Mouse (Mus musculus) forebrain, postnatal 0 days (tissue): ENCODE results near the gene Tcf23. TPM values are rescaled to one million over a fixed set of nuclear protein-coding genes. Genes with fewer than 3 reads are reported as not detected.
"Not testable (repeated sequence)": the region's sequence is repeated elsewhere in the genome, so short reads cannot be mapped to it uniquely, and the experiment has no call there.

Experiments
- ATAC-seq: fragments of 200-750 bp; cut with Nextera tagmentation; 2 replicates; pipeline ENCODE4 v1.8.0; 2017; ENCODE audit warnings: mild to moderate bottlenecking, moderate library complexity
- DNase-seq: peaks from one replicate; pipeline ENCODE4 v3.0.0-alpha.2; 2015
- H3K27ac ChIP-seq: fragments of 300-500 bp; sonication (generic); 2 replicates; pipeline ENCODE4 v1.5.1; 2014; ENCODE audit warnings: low read depth, mild to moderate bottlenecking, antibody characterized with exemption, low read length, moderate library complexity, mixed read lengths
- H3K27me3 ChIP-seq: fragments of 300-500 bp; sonication (generic); 2 replicates; pipeline ENCODE4 v1.6.1; 2014; ENCODE audit warnings: mild to moderate bottlenecking, low read length, mixed read lengths; ENCODE audit not compliant: insufficient read depth
- H3K36me3 ChIP-seq: fragments of 300-500 bp; sonication (generic); 2 replicates; pipeline ENCODE4 v1.6.1; 2014; ENCODE audit warnings: mild to moderate bottlenecking, moderate library complexity; ENCODE audit not compliant: insufficient read depth
- H3K4me1 ChIP-seq: fragments of 300-500 bp; sonication (generic); 2 replicates; pipeline ENCODE4 v1.6.1; 2014; ENCODE audit warnings: antibody characterized with exemption; ENCODE audit not compliant: insufficient read depth
- H3K4me2 ChIP-seq: fragments of 300-500 bp; sonication (generic); 2 replicates; pipeline ENCODE4 v1.6.1; 2014; ENCODE audit warnings: low read depth, mild to moderate bottlenecking, moderate library complexity
- H3K4me3 ChIP-seq: fragments of 300-500 bp; sonication (generic); 2 replicates; pipeline ENCODE4 v1.5.1; 2014; ENCODE audit warnings: low read depth, low read length, mixed read lengths
- H3K9ac ChIP-seq: fragments of 300-500 bp; sonication (generic); 2 replicates; pipeline ENCODE4 v1.6.1; 2014; ENCODE audit warnings: mild to moderate bottlenecking
- H3K9me3 ChIP-seq: fragments of 300-500 bp; sonication (generic); 2 replicates; pipeline ENCODE4 v1.6.1; 2016; ENCODE audit warnings: low read length
- CTCF ChIP-seq: sonication (generic); IDR thresholded peaks from 2 replicates; pipeline ENCODE4 v1.5.1; 2016; ENCODE audit warnings: antibody characterized with exemption, control low read depth, low read depth
- WGBS: fragments of 180-500 bp; shearing (Covaris S2); extraction: QIAGEN DNeasy Blood & Tissue Kit; methylation state at CpG from one replicate; pipeline ENCODE4 v1.1.7; 2014; 5-methylcytosine and 5-hydroxymethylcytosine counted together
- polyA plus RNA-seq: library from polyadenylated mRNA; unstranded; fragments of >200 nt; fragmentation: Nextera tagmentation; extraction: Ambion mirVana; gene quantifications from 2 replicates; pipeline ENCODE4 v1.2.1, GENCODE M21; 2015
- total RNA-seq: library from RNA; depleted of rRNA; stranded (reverse); fragments of >200 nt; gene quantifications from 2 replicates; pipeline ENCODE4 v1.2.3, GENCODE M21; 2014; rRNA removed

The Tcf23 gene
- total and polyA plus RNA-seq, 2 experiments from 2014 or later, result not detected

DNA sequence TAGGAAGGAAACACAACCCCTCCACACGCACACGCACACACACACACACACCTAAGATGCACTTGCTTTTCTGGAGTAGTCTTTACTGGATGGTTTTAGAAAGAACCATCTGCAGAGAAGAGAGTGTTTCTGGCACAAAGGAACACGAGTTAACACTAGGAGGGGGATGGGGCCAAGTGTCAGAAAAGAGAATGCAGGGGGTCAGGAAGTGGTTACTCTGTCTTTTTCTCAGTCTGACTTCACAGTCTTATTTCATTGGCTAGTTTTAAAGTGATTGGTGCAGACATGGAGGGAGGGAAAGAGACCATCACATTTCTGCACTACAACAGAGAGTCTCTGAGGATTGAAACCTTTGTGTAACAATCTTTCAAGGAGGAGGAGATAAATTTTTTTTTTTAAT lies 44.3 kb downstream of the Tcf23 start:
- WGBS, result 71% methylated on average over 3 of the region's 3 CpGs
- TF ChIP-seq CTCF, result no peak

DNA sequence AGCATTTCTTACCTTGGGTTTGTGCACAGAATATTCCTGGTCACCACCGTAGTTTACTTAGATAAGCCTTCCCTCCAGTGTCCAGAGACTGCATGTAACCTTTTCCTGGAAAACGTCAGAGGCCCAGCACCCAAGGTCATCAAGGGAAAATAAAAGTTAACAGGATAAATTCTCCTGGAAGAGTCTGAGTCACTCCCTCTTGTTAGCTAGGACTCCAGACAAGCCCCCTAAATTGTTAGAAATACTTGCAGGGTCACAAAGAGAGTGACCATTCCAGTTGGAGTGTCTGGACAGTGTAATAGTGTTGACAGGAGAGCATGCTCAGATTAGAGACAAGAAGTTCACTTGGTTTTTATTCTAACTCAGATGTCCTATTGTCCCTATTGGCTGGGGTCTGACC lies 47.5 kb downstream of the Tcf23 start:
- Histone ChIP-seq H3K4me1 (no peaks in the 10 kb centered on the region), H3K36me3 (no peaks in the 10 kb centered on the region), H3K9me3 (no peaks in the 10 kb centered on the region), H3K4me3 (no peak overlapping the region), H3K27me3 (no peaks in the 10 kb centered on the region), H3K9ac (no peak overlapping the region), H3K27ac (no peak overlapping the region), H3K4me2 (no peak overlapping the region)
- 81% methylated on average over 2 of the region's 2 CpGs for WGBS
- no peak for DNase-seq
- no peak for ATAC-seq
- no peak for TF ChIP-seq CTCF

More for the DNA sequence above, 44.3 kb downstream of the Tcf23 start:
- Histone ChIP-seq H3K27ac (no peak overlapping the region), H3K27me3 (no peaks in the 10 kb centered on the region), H3K9me3 (no peaks in the 10 kb centered on the region), H3K4me1 (no peaks in the 10 kb centered on the region), H3K36me3 (no peaks in the 10 kb centered on the region), H3K9ac (no peak overlapping the region), H3K4me3 (no peak overlapping the region), H3K4me2 (no peak overlapping the region)
- ATAC-seq, result no peak
- DNase-seq, result no peak

DNA sequence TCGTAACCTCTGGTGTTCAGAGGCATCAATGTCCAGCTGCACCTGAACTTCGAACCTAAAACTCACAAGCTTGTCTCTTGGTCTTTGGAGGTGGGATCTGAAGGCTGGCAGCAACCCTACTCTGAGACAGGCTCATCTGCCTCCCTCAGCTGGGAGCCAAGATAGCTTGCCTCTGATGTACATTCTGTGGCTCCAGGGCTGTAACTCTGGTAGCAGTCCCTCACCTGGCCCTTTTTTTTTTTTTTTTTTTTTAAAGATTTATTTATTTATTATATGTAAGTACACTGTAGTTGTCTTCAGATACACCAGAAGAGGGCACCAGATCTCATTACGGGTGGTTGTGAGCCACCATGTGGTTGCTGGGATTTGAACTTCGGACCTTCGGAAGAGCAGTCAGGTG lies 53.3 kb downstream of the Tcf23 start:
- not testable (repeated sequence) for DNase-seq, H3K9me3 ChIP-seq, H3K36me3 ChIP-seq, H3K4me3 ChIP-seq, H3K27me3 ChIP-seq, H3K9ac ChIP-seq, H3K27ac ChIP-seq, H3K4me1 ChIP-seq, ATAC-seq, H3K4me2 ChIP-seq
- WGBS, result 90% methylated on average over 4 of the region's 5 CpGs

DNA sequence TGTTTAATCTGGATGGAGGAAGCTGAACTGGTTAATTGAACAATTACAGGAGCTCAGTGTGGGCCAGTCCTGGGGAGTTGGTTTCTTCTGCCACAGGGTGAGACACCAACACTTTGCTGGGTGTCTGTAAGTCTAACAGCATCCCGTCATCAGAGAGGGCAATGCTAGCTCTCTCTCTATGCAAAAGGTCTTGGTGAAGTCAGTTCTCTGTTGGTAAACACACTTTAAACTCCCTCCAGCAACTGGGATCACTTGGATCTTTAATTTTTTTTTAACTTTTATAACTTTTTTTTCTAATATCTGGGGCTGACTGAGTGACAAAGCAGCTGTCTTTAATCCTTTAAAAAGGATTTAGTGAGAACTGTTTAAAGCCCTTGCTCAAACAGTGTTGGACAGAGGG lies 54.2 kb downstream of the Tcf23 start:
- H3K27ac ChIP-seq, result no peak overlapping the region
- DNase-seq (no peak), ATAC-seq (no peak)
- no peaks in the 10 kb centered on the region for H3K27me3 ChIP-seq
- TF ChIP-seq CTCF, result no peak
- WGBS, result 30% methylated on average over 1 of the region's 1 CpGs
- no peaks in the 10 kb centered on the region for H3K36me3 ChIP-seq
- no peaks in the 10 kb centered on the region for H3K4me1 ChIP-seq
- no peak overlapping the region for H3K4me2 ChIP-seq
- H3K9me3 ChIP-seq, result no peaks in the 10 kb centered on the region
- H3K9ac ChIP-seq, result no peak overlapping the region
- no peak overlapping the region for H3K4me3 ChIP-seq

DNA sequence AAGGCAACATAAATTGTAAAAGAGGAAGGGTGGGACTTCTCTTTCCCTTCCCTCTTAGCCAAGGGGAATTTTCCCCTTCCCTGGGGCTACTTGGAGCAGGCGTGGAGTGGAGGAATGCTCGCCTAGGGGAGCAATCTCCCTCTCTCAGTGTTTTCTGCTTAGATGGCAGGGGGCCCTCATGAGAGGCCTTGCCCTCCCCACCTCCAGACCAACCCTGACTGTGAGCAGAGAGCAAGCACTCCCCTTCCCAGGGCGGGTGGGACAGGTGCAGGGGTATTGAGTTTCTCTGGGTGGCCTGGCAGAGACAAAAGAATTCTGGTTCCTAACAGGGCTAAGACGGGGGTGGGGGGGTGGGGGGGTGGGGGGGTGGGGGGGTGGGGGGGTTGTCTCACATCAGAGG lies 54.8 kb downstream of the Tcf23 start:
- 1% methylated on average over 4 of the region's 4 CpGs for WGBS
- H3K27ac ChIP-seq, result no peak overlapping the region
- H3K4me1 ChIP-seq, result no peaks in the 10 kb centered on the region
- no peak for DNase-seq
- no peak overlapping the region for H3K4me3 ChIP-seq
- H3K9ac ChIP-seq, result no peak overlapping the region
- TF ChIP-seq CTCF, result no peak
- H3K9me3 ChIP-seq, result no peaks in the 10 kb centered on the region
- H3K4me2 ChIP-seq, result no peak overlapping the region
- no peaks in the 10 kb centered on the region for H3K36me3 ChIP-seq
- H3K27me3 ChIP-seq, result no peaks in the 10 kb centered on the region
- ATAC-seq, result no peak

DNA sequence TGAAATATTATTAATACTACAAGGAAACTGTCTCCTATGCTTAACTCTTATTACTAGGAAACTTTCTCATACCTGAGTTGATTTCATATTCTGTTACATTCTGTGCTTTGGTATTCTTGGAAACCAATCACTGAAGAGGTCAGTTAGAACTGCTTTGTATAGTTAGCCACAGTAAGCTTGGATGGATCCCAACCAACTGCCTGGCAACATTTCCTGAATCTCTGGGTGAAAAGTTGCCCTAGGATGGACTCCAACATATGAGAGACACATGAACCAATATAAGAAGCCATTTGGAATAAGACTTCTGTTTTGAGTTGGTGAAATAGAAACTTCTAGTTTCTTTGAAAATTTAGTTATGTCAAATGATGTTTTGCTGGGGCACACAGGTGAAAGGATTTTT lies 56.2 kb downstream of the Tcf23 start:
- H3K4me2 ChIP-seq, result no peak overlapping the region
- H3K9me3 ChIP-seq, result no peaks in the 10 kb centered on the region
- no peak for TF ChIP-seq CTCF
- ATAC-seq (no peak), DNase-seq (no peak)
- no peaks in the 10 kb centered on the region for H3K27me3 ChIP-seq
- H3K4me3 ChIP-seq, result no peak overlapping the region
- H3K36me3 ChIP-seq, result no peaks in the 10 kb centered on the region
- H3K4me1 ChIP-seq, result no peaks in the 10 kb centered on the region
- H3K9ac ChIP-seq, result no peak overlapping the region
- H3K27ac ChIP-seq, result no peak overlapping the region

Other genes starting within 250 kb of the Tcf23 start
- gene Mapre3, start 154.0 kb upstream of the Tcf23 start, total RNA-seq, result 48.2 and 55.0 TPM in 2 replicates
- 113 and 141 TPM in 2 replicates for gene Mapre3, start 154.0 kb upstream of the Tcf23 start, polyA plus RNA-seq
- 51.2 and 61.4 TPM in 2 replicates for gene Tmem214, start 100.7 kb upstream of the Tcf23 start, total RNA-seq
- gene Tmem214, start 100.7 kb upstream of the Tcf23 start, polyA plus RNA-seq, result 41.7 and 49.2 TPM in 2 replicates
- gene Agbl5, start 80.0 kb upstream of the Tcf23 start, total RNA-seq, result 36.6 and 52.2 TPM in 2 replicates
- 15.3 and 21.5 TPM in 2 replicates for gene Agbl5, start 80.0 kb upstream of the Tcf23 start, polyA plus RNA-seq
- 116 and 130 TPM in 2 replicates for gene Ost4, start 60.9 kb upstream of the Tcf23 start, total RNA-seq
- 190 and 236 TPM in 2 replicates for gene Ost4, start 60.9 kb upstream of the Tcf23 start, polyA plus RNA-seq
- 10.0 and 11.3 TPM in 2 replicates for gene Emilin1, start 55.3 kb upstream of the Tcf23 start, total RNA-seq
- 9.6 and 10.0 TPM in 2 replicates for gene Emilin1, start 55.3 kb upstream of the Tcf23 start, polyA plus RNA-seq
- 4.5 and 5.3 TPM in 2 replicates for gene Khk, start 47.2 kb upstream of the Tcf23 start, total RNA-seq
- gene Khk, start 47.2 kb upstream of the Tcf23 start, polyA plus RNA-seq, result 11.7 and 13.2 TPM in 2 replicates
- gene Cgref1, start 23.1 kb upstream of the Tcf23 start, total RNA-seq, result 67.3 and 82.1 TPM in 2 replicates
- 61.0 and 63.5 TPM in 2 replicates for gene Cgref1, start 23.1 kb upstream of the Tcf23 start, polyA plus RNA-seq
- 23.7 and 42.7 TPM in 2 replicates for gene Preb, start 8.3 kb upstream of the Tcf23 start, total RNA-seq
- gene Preb, start 8.3 kb upstream of the Tcf23 start, polyA plus RNA-seq, result 65.1 and 77.0 TPM in 2 replicates
- 152 and 167 TPM in 2 replicates for gene Atraid, start 79.7 kb downstream of the Tcf23 start, total RNA-seq
- 243 and 257 TPM in 2 replicates for gene Atraid, start 79.7 kb downstream of the Tcf23 start, polyA plus RNA-seq
- gene Slc5a6, start 80.3 kb downstream of the Tcf23 start, total RNA-seq, result 23.1 and 28.3 TPM in 2 replicates
- 17.3 and 22.2 TPM in 2 replicates for gene Slc5a6, start 80.3 kb downstream of the Tcf23 start, polyA plus RNA-seq
- gene Cad, start 86.1 kb downstream of the Tcf23 start, total RNA-seq, result 28.7 and 31.1 TPM in 2 replicates
- gene Cad, start 86.1 kb downstream of the Tcf23 start, polyA plus RNA-seq, result 5.2 and 6.4 TPM in 2 replicates
- gene Dnajc5g, start 137.6 kb downstream of the Tcf23 start, total RNA-seq, result not detected in 2 replicates
- gene Dnajc5g, start 137.6 kb downstream of the Tcf23 start, polyA plus RNA-seq, result not detected in 2 replicates
- gene Slc30a3, start 139.6 kb downstream of the Tcf23 start, total RNA-seq, result 2.5 and 2.8 TPM in 2 replicates
- gene Slc30a3, start 139.6 kb downstream of the Tcf23 start, polyA plus RNA-seq, result 3.5 and 4.5 TPM in 2 replicates
- not detected in 2 replicates for gene Trim54, start 148.1 kb downstream of the Tcf23 start, total RNA-seq
- not detected in 2 replicates for gene Trim54, start 148.1 kb downstream of the Tcf23 start, polyA plus RNA-seq
- not detected in 2 replicates for gene Ucn, start 170.2 kb downstream of the Tcf23 start, total RNA-seq
- not detected in 2 replicates for gene Ucn, start 170.2 kb downstream of the Tcf23 start, polyA plus RNA-seq
- 40.0 and 51.5 TPM in 2 replicates for gene Mpv17, start 185.6 kb downstream of the Tcf23 start, total RNA-seq
- 27.4 and 38.7 TPM in 2 replicates for gene Mpv17, start 185.6 kb downstream of the Tcf23 start, polyA plus RNA-seq
- 6.4 and 9.3 TPM in 2 replicates for gene Gm29609, start 211.2 kb downstream of the Tcf23 start, total RNA-seq
- 1.4 and 2.1 TPM in 2 replicates for gene Gm29609, start 211.2 kb downstream of the Tcf23 start, polyA plus RNA-seq
- gene Gtf3c2, start 211.5 kb downstream of the Tcf23 start, total RNA-seq, result 36.8 and 49.8 TPM in 2 replicates
- 36.2 and 52.9 TPM in 2 replicates for gene Gtf3c2, start 211.5 kb downstream of the Tcf23 start, polyA plus RNA-seq
- gene Snx17, start 224.6 kb downstream of the Tcf23 start, total RNA-seq, result 91.6 and 104 TPM in 2 replicates
- gene Snx17, start 224.6 kb downstream of the Tcf23 start, polyA plus RNA-seq, result 96.9 and 108 TPM in 2 replicates
- gene Eif2b4, start 224.8 kb downstream of the Tcf23 start, total RNA-seq, result 45.3 and 70.8 TPM in 2 replicates
- gene Eif2b4, start 224.8 kb downstream of the Tcf23 start, polyA plus RNA-seq, result 76.6 and 95.3 TPM in 2 replicates
- gene Zfp513, start 233.6 kb downstream of the Tcf23 start, total RNA-seq, result 6.7 and 10.9 TPM in 2 replicates
- 10.8 and 11.8 TPM in 2 replicates for gene Zfp513, start 233.6 kb downstream of the Tcf23 start, polyA plus RNA-seq